Mouse (Mus musculus): ENCODE measurements around the gene Sfpq.

DNA sequence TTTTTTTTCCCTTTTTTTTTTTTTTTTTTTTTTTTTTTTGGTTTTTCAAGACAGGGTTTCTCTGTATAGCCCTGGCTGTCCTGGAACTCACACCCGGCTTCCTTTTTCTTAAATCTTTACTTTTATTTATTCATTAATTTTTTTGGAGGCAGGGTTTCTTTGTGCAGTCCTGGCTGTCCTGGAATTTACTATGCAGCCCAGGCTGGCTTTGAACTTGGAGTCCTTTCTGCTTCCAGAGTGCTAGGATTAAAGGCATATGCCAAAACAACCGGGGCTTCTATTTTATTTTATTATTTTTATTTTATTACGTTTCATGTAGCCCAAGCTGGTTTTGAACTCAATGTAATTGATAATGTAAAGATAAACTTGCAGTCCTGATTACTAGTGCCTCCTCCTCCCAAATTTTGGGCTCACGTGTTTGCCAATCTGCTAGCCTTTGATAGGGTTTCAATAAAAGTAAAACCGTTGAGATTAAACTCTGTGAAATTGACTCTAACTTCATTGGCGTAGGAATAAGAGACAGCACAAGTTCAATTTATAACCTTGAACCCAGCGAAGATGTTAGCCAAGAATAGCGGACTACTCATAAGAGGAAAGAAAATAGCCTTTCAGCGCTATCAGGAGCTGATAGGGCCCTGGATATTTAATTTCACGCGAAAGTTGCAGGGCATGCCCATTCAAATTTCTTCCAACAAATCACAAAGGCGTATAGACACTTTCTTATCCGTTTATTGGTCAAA is 543 bp upstream of the Sfpq start:
- TF ChIP-seq MAFK (IDR thresholded peaks at IDR 0.05; ENCODE audit: insufficient replicate concordance, low read length) (no peak), MEF2A (IDR thresholded peaks at IDR 0.05; ENCODE audit: borderline replicate concordance, low read depth, low read length) (no peak), CTCF (conservative IDR thresholded peaks at IDR 0.05 in 1 of 2, IDR thresholded peaks at IDR 0.05 in 1 of 2; ENCODE audit: low read depth in 2 of 2, low read length in 2 of 2) (no peak), POLR2A (IDR thresholded peaks at IDR 0.05; ENCODE audit: low read depth, low read length) (no peak), MAZ (IDR thresholded peaks at IDR 0.05; ENCODE audit: low read depth, low read length) (no peak), ZNF384 (IDR thresholded peaks at IDR 0.05; ENCODE audit: low read depth, low read length) (no peak), CHD1 (IDR thresholded peaks at IDR 0.05; ENCODE audit: low read depth, low read length) (no peak), CHD2 (IDR thresholded peaks at IDR 0.05; ENCODE audit: low read length) (no peak)
